Mouse (Mus musculus) liver, postnatal 0 days (tissue): Measurements from ENCODE around the gene Itgb1bp2. TPM values are rescaled to one million over a fixed set of nuclear protein-coding genes. Genes with fewer than 3 reads are reported as not detected.
"Not testable (repeated sequence)": the region's sequence is repeated elsewhere in the genome, so short reads cannot be mapped to it uniquely, and the experiment has no call there.

Experiments
- ATAC-seq: fragments of 200-750 bp; cut with Nextera tagmentation; 2 replicates; pipeline ENCODE4 v1.8.0; 2017; ENCODE audit warnings: mild to moderate bottlenecking, moderate library complexity
- DNase-seq: peaks from one replicate; pipeline ENCODE4 v3.0.0-alpha.2; 2016
- H3K27ac ChIP-seq: fragments of 300-500 bp; sonication (generic); 2 replicates; pipeline ENCODE4 v1.5.1; 2014; ENCODE audit warnings: antibody characterized with exemption, moderate library complexity, mild to moderate bottlenecking, low read depth
- H3K27me3 ChIP-seq: fragments of 300-500 bp; sonication (generic); 2 replicates; pipeline ENCODE4 v1.6.1; 2014; ENCODE audit warnings: low read length, control low read depth, mixed read lengths; ENCODE audit not compliant: insufficient read depth
- H3K36me3 ChIP-seq: fragments of 300-500 bp; sonication (generic); replicated peaks from 2 replicates; pipeline ENCODE4 v1.6.1; 2014; ENCODE audit warnings: mild to moderate bottlenecking, control low read depth, low read length, moderate library complexity, mixed read lengths; ENCODE audit not compliant: insufficient read depth
- H3K4me1 ChIP-seq: fragments of 300-500 bp; sonication (generic); 2 replicates; pipeline ENCODE4 v1.6.1; 2014; ENCODE audit warnings: antibody characterized with exemption, mild to moderate bottlenecking, control low read depth; ENCODE audit not compliant: insufficient read depth
- H3K4me2 ChIP-seq: fragments of 300-500 bp; sonication (generic); 2 replicates; pipeline ENCODE4 v1.6.1; 2014; ENCODE audit warnings: low read depth, mild to moderate bottlenecking, low read length, moderate library complexity, mixed read lengths
- H3K4me3 ChIP-seq: fragments of 300-500 bp; sonication (generic); 2 replicates; pipeline ENCODE4 v1.5.1; 2014; ENCODE audit warnings: low read depth, low read length
- H3K9ac ChIP-seq: fragments of 300-500 bp; sonication (generic); replicated peaks from 2 replicates; pipeline ENCODE4 v1.6.1; 2014; ENCODE audit warnings: mild to moderate bottlenecking, moderate library complexity
- H3K9me3 ChIP-seq: fragments of 300-500 bp; sonication (generic); 2 replicates; pipeline ENCODE4 v1.6.1; 2016; ENCODE audit warnings: mild to moderate bottlenecking, control low read depth, low read length, mixed read lengths
- CTCF ChIP-seq: sonication (generic); IDR thresholded peaks from 2 replicates; pipeline ENCODE4 v1.5.1; 2016; ENCODE audit warnings: antibody characterized with exemption, low read depth
- EP300 ChIP-seq: IDR thresholded peaks from 2 replicates; pipeline ENCODE4 v1.6.1; 2016; ENCODE audit warnings: antibody characterized with exemption, low read depth, mild to moderate bottlenecking
- WGBS: fragments of 180-500 bp; shearing (Covaris S2); extraction: QIAGEN DNeasy Blood & Tissue Kit; methylation state at CpG from one replicate; pipeline ENCODE4 v1.1.7; 2014; ENCODE audit not compliant: insufficient replicate concordance; 5-methylcytosine and 5-hydroxymethylcytosine counted together
- polyA plus RNA-seq: library from polyadenylated mRNA; unstranded; fragments of >200 nt; fragmentation: Nextera tagmentation; extraction: Ambion mirVana; gene quantifications from 2 replicates; pipeline ENCODE4 v1.2.1, GENCODE M21; 2015

The Itgb1bp2 gene
- polyA plus RNA-seq, 1 experiment from 2014 or later = 0.45 TPM

GRCm38 (mm10) chrX:101472202-101472601 is 23.3 kb downstream of the Itgb1bp2 start:
- no peak overlapping the region for H3K4me3 ChIP-seq
- ATAC-seq (no peak), DNase-seq (no peak)
- no peaks in the 10 kb centered on the region for H3K36me3 ChIP-seq
- H3K27me3 ChIP-seq = no peaks in the 10 kb centered on the region
- H3K4me2 ChIP-seq = no peak overlapping the region
- no peaks in the 10 kb centered on the region for H3K4me1 ChIP-seq
- H3K9ac ChIP-seq = no peak overlapping the region
- H3K9me3 ChIP-seq = no peaks in the 10 kb centered on the region
- TF ChIP-seq CTCF = no peak
- no peak for TF ChIP-seq EP300
- no peak overlapping the region for H3K27ac ChIP-seq
- WGBS = 88% methylated on average over 4 of the region's 4 CpGs

GRCm38 (mm10) chrX:101481604-101482350 is 32.9 kb downstream of the Itgb1bp2 start:
- Histone ChIP-seq H3K4me2 (no peak overlapping the region), H3K27me3 (no peaks in the 10 kb centered on the region), H3K4me3 (no peak overlapping the region), H3K4me1 (no peaks in the 10 kb centered on the region), H3K9me3 (no peaks in the 10 kb centered on the region), H3K27ac (no peak overlapping the region), H3K9ac (no peak overlapping the region), H3K36me3 (no peaks in the 10 kb centered on the region)
- DNase-seq (no peak), ATAC-seq (no peak)
- WGBS = 67% methylated on average over 6 of the region's 6 CpGs
- TF ChIP-seq CTCF (no peak), EP300 (no peak)

GRCm38 (mm10) chrX:101486487-101487152 is 37.7 kb downstream of the Itgb1bp2 start:
- not testable (repeated sequence) for H3K4me3 ChIP-seq, H3K27me3 ChIP-seq, H3K9me3 ChIP-seq, H3K9ac ChIP-seq, ATAC-seq, H3K4me2 ChIP-seq, H3K4me1 ChIP-seq, H3K27ac ChIP-seq, H3K36me3 ChIP-seq
- 31% methylated on average over 10 of the region's 12 CpGs for WGBS
- peak; percentile 84 for TF ChIP-seq CTCF
- DNase-seq = peak; percentile 37

Other genes with a start within 250 kb of the Itgb1bp2 start
- gene Snx12, start 226.5 kb upstream of the Itgb1bp2 start, polyA plus RNA-seq = 17.6 and 17.9 TPM in 2 replicates
- gene Foxo4, start 194.6 kb upstream of the Itgb1bp2 start, polyA plus RNA-seq = 1.00 and 1.1 TPM in 2 replicates
- not detected in 2 replicates for gene Gm614, start 185.1 kb upstream of the Itgb1bp2 start, polyA plus RNA-seq
- 7.7 and 8.0 TPM in 2 replicates for gene Il2rg, start 180.8 kb upstream of the Itgb1bp2 start, polyA plus RNA-seq
- not detected in 2 replicates for gene Gm20489, start 180.1 kb upstream of the Itgb1bp2 start, polyA plus RNA-seq
- gene Med12, start 175.1 kb upstream of the Itgb1bp2 start, polyA plus RNA-seq = 10.2 and 14.3 TPM in 2 replicates
- gene Nlgn3, start 149.9 kb upstream of the Itgb1bp2 start, polyA plus RNA-seq = 0.05 and 0.06 TPM in 2 replicates
- gene Gjb1, start 72.7 kb upstream of the Itgb1bp2 start, polyA plus RNA-seq = 420 and 460 TPM in 2 replicates
- 4.0 and 5.3 TPM in 2 replicates for gene Zmym3, start 28.2 kb upstream of the Itgb1bp2 start, polyA plus RNA-seq
- gene Nono, start 19.8 kb upstream of the Itgb1bp2 start, polyA plus RNA-seq = 59.7 and 61.7 TPM in 2 replicates
- 2.2 and 2.7 TPM in 2 replicates for gene Taf1, start 83.6 kb downstream of the Itgb1bp2 start, polyA plus RNA-seq
- gene Ogt, start 191.0 kb downstream of the Itgb1bp2 start, polyA plus RNA-seq = 26.7 and 27.7 TPM in 2 replicates